Mouse (Mus musculus) A20 (cell line): ENCODE results near the gene Krcc1.
"Not testable (repeated sequence)": the region's sequence is repeated elsewhere in the genome, so short reads cannot be mapped to it uniquely, and the experiment has no call there.

ENCODE experiments used
- DNase-seq: peaks from one replicate; pipeline ENCODE4 v3.0.0-alpha.2; 2011; ENCODE audit warnings: low read depth, low spot score

The Krcc1 gene

GRCm38 (mm10) chr6:71331491-71331890, 60.0 kb downstream of the Krcc1 start:
- DNase-seq = not testable (repeated sequence)

GRCm38 (mm10) chr6:71332236-71332965, 60.9 kb downstream of the Krcc1 start:
- DNase-seq = no peak

- no peak for DNase-seq
These were observed 61.6 kb downstream of the Krcc1 start for GRCm38 (mm10) chr6:71333031-71333430.

GRCm38 (mm10) chr6:71333578-71334273, 62.2 kb downstream of the Krcc1 start:
- DNase-seq = no peak
